Mouse (Mus musculus) stomach, postnatal 0 days (tissue): ENCODE measurements around the gene Gadl1.

ENCODE experiments used
- CTCF ChIP-seq: IDR thresholded peaks from 2 replicates; pipeline ENCODE4 v1.5.1; 2016; ENCODE audit warnings: antibody characterized with exemption, low read depth, mild to moderate bottlenecking, moderate library complexity
- EP300 ChIP-seq: optimal IDR thresholded peaks from 2 replicates; pipeline ENCODE3; 2016; ENCODE audit warnings: antibody characterized with exemption

DNA sequence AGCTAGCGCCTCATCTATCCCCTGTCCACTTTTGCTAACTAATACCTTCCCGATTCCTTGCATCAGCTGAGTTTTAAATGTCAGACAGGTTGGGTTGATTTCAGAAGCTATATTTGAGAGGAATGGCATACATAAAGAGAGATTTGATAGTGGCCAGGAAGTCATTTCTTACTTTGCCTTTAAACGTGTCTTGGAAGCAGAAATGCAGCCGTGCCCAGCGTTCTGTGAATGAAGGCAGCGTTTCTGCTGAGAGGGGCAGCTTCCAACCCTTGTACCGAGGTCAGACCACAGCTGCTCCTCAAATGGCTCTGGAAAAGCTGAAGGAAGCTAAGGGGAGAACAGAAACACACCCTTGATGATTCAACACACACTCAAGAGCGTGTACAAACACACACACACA is 144.7 kb downstream of the Gadl1 start:
- TF ChIP-seq CTCF (no peak), EP300 (no peak)
